Mouse (Mus musculus) CH12F3 (cell line): ENCODE data around the gene Fhit.
"Not testable (repeated sequence)": the region's sequence is repeated elsewhere in the genome, so short reads cannot be mapped to it uniquely, and the experiment has no call there.

Experiments used
- in situ Hi-C: fragments of 300-500 bp; cut with MboI; formaldehyde crosslinking; loops from 2 replicates; pipeline ENCODE4 v1.14.3; 2020; ENCODE audit warnings: low sequenced_read_pairs

Fhit gene

DNA sequence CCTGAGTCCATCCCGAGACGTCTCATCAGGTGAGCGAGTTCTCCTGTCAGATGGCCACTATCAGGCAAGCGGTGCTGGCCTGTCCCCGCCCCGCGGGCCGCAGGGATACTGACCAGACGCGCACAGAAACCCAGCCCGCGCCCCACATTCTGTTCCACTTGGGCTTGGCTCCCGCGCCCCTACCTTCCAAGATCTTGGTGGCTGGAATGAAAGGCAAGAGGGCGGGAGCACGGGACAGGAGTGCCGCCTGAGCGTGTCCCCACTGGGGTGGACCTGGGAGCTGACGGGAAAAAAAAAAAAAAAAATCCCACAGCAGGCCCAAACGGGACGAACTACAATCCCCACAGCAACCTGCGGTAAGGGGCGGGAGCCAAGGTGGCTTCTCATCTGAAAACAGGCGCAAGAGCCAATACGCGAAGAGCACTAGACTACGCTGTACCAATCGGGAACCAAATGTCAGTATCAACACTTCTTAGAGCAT lies at the start of gene Fhit:
Fhit (minus strand) TSS at position 285 of the 481 bp plus-strand sequence.
- in situ Hi-C loops = no loop called here

DNA sequence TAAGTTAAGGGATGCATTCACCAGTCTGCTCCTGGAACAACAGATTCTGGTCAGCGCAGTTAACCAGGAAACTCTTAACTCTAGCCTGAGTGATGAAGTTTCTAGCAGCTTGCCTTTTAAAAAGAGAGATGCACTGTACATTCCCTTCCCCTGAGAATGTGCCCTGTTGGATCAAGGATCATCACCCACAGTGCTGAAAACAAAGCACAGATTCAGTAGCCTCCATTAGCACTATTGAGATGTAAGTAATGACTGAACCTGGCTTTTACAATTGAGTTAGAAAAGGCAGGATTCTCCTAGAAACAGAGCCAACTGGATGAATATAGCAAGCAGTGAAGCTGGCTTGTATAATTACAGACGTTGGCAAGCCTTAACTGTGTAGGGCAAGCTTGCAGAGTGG lies 45.0 kb upstream of the Fhit start:
- in situ Hi-C loops = no loop called here

DNA sequence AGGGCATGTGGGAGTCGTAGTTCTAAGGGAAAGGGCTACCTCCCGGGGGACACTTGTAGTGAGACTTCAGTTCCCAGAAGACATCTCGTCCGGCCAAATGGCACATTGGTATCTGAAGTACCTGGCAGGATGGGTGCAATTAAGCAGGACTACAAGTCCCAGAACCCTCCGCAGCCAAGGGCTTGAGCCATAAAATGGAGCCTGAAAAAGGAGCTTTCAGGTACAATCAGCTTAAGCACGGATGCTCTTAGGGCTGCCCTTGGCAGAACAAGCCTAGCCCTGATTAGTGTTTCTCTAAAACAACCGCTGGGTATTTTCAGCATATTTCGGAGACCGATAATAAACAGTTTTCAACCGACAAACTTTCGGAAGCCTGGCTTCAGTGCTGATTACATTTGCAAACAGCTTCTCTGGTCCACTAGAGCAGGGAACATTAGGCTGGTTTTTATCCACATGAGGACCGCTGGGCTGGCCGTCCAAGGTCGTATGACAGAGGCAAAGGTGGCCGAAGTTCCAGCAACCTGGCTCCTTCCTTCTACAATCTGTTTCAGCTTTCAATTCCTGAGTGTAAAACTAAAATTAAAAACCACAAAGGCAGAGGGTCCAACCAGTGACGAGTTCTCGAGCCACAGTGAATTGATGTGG lies 907 bp downstream of the Fhit start:
- in situ Hi-C loops = no loop called here

DNA sequence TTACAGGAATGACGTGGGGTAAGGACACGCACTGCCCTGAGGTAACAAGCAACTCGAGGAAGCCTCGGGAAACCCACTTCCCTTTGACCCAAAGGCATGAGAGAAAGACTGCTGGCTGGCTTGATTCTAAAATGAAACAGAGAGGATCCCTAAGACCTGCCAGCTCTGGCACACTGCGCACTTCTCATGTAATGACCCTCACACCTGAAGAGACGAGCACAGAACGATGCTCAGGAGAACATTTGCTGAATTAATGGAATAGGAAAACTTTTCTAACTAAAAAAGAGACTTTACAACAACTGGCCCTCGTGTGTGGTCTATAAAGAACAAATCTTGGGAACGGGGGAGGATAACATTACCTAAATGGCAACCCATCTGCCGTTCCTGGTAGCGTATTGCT lies 2.2 kb downstream of the Fhit start:
- in situ Hi-C loops = no loop called here

DNA sequence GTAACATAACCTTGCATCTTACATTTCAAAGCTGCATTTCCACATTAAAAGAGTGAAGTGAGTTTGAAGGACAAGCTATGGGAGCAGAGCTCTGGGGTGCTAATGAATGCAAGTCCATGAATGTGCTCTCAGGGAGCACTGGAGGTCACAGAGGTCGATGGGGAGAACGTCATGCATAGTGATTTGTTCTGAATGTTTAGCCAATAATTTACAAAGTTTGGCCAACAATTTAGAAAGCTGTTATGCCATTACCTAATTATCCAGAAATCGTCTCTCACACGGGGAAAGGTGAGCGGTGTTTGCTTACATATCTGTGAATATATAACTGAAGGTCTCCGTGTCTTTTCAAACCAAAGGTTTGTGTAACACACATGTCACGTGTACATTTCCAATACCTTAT lies 2.8 kb downstream of the Fhit start:
- in situ Hi-C loops = no loop called here

DNA sequence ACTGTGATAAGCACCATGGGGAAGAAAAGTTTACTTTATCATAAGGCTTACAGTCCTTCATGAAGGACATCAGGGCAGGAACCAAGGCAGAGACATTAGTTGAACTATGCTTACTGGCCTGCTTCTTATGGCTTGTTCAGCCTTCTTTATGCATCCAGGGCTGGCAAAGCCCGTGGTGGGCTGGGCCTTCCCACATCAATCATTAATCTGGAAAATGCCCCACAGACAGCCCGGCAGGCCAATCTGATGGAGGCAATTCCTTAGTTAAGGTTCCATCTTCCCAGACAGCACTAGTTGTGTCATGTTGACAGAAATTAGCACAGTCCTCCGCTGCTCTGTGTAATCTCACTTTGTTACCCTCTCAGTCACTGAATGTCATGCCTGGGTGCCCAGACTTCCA lies 4.1 kb downstream of the Fhit start:
- in situ Hi-C loops = no loop called here

DNA sequence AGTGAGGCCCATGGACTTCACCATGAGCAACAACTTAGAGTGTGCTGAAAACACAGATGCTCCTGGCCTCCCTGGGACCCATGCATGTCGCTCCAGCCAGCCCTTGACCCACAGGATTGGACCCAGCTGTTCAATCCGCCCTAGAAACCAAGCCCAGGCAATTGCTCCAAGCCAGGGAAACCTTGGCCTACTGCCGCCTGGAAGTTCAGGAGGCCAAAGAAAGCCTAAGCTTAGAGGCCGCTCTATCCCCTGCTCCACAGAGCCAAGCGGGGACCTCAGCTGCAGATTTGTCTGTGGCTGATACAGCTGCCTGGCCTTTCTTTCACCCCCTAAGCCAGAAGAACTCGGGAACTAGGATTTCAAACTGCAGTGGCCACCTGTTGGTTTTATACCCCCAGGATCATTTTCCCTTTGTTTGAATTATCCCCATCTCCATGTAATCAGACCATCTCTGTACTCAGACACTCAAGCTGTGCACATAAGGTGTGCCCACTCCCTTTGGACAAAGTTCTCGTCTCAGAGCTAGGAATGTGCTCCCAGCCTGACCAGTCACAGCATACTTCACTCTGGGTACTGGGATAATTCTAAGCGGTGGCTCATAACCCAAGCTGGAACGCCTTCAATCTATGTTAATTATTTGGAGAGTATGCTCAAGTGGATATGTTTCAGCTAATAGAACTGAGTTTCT lies 10.1 kb downstream of the Fhit start:
- in situ Hi-C loops = no loop called here

DNA sequence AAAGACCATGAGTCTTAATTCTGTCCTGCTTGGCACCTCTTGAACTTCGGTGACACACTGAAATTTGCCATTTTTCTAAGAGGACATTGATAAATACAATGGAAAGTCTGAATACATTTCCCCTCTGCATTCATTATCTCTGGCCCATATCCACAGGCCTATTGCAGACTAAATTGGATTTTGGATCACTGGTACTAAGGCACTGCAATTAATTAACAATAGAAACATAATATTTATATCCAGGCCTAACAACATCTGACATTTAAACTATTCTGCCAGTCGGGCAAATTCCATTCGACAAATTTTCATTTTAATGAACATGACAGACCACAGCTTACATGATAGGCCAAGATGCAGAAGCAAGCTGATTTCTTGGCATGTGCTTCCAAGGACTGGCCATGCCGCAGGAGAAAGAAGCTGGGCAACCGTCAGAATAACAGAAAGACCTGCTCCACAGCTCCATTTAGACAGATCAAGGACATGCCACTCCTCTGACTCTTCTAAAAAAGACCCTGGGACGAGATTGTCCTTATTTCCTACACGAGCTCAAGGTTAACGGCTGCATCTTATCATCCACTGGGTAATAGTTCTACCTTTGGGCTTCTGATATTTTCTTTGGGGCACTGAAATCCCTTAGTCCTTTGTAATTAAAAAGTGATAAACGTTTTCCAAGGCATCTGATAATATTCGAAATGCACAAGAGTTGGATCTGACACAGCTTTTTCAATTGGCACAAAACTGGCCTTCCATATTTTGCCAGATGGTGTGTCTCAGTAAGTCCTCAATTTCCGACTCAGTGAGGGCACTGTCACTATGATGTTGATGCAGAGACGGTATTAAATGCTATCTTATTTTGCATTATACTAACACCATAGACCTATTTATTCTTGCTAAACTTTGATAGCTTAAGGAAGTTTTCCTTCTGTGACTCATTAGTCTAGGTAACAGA lies 27.8 kb downstream of the Fhit start:
- in situ Hi-C loops = no loop called here

DNA sequence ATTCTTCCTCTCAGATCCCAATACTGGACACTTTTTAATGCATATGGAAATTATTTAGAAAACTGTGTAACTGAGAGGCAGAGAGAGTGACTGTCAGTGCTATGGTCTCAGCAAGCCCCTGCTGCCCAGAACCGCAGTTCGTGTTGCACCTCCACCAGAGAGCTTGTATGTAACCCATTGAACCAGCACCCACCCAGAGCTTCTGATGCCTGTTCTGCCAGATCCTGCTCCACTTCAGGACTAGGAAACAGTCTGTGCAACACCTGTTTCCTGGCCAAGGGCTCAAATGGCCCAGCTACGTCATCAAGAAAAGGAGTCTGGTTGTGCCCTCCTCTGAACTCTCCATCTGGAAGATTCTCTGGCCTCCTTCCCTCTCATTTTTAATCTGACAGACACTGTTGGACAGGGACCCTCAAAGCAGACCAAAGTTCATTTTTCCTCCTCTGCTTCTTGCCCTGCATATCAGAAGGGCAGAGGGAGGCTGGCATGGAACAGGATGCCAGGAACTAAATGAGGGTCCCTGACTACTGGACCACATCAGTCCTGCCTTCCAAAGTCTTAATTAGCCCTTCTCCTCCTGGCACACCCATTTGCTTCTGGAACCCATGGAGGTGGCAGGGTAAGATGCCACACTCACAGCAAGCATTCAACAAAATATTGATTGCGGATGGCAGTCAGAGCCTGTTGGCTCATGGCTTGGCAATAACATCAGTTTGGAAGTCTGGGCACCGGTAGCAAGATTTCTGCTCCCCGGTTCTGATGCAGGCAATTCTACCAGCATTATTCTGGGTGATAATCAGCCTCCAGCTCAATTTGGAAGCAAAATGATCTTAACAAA lies 29.0 kb downstream of the Fhit start:
- in situ Hi-C loops = no loop called here

DNA sequence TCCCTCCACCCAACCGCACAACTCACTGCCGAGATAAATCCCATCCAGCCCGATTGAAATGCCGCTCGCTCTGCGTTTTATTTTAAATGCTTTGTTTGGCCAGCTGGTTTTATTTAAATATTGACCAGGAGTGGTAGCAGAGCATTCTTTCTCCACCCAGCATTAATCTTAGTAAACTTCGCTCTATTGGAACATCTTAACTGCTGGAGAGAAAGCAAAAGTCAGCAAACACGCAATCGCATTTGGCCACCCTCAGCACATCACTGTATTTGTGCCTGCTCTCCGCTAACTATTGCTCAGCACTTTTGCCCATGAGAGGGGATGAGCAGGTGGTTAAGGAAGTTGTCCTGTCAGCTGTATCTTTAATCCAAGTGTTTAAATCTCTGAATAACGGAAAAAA lies 36.7 kb downstream of the Fhit start:
- in situ Hi-C loops = no loop called here

DNA sequence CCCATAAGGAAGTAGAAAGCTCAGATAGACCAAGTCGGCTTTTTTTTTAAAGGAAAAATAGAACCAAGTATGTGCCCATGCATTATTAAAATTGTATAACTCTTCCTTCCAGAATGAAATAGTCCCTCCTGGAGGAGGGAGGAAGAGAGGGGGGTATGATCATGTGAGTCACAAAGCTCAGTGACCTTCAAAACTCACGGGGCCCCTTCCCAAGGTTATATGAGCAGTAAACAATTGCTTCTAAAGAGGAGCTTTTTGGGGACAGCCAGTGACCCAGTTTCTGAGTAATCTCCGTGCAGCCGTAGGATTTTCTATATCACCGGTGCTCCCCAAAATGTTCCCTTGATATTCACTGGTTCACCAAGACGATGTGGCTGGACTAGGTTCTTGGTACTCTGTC lies 42.8 kb downstream of the Fhit start:
- in situ Hi-C loops = no loop called here

DNA sequence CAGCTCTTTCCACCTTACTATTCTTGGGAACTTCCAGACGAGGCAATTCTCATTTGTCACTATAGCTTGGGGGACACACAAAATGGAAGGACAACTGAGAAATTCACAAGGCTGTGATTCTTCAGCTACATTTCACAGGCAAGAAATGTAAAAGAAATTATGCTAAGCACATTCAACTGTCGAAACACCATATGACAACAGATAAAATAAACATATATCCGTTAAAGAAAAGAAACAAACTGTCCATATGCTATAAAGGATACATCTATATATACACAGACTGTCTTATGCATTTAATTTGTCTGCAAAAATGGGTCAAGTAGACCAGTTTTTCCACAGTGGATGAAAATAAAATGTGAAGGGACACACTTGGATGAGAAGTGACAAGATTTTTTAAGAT lies 76.2 kb downstream of the Fhit start:
- in situ Hi-C loops = no loop called here

DNA sequence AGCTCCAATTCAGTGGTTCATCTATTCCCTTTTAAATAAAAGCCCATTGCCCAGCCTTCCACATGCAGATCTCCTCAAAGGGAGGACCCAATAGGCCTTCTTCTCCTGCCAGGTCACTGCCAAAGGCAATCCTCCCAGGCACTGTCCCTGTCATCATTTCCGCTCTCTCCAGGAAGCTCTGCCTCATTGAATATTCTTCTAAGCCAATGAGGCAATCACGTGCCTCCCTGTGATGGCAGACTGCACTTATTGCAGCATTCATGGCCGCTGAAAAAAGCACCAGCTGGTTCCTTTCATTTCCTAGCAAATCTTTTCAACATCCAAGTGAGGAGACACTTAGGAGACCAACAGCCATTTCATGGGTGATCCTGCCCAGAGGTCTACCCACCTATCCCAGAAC lies 77.9 kb downstream of the Fhit start:
- in situ Hi-C loops = no loop called here

DNA sequence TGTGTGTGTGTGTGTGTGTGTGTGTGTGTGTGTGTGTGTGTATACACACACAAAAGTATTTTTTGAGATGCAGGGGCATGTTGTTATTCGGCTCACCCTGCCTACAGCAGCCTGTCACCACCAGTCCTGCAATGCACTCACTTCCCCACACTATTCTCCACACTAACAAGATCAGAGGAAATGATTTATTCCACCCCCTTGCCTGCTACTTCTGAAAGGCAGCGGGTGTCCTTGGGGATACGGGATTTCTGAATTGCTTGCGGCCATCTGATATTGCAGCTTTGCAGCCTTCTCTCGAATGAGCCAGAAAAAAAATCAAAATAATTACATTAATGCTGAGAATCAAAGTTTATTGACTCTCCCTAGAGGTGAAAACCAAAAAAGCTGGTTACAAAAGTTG lies 78.4 kb downstream of the Fhit start:
- in situ Hi-C loops = no loop called here

DNA sequence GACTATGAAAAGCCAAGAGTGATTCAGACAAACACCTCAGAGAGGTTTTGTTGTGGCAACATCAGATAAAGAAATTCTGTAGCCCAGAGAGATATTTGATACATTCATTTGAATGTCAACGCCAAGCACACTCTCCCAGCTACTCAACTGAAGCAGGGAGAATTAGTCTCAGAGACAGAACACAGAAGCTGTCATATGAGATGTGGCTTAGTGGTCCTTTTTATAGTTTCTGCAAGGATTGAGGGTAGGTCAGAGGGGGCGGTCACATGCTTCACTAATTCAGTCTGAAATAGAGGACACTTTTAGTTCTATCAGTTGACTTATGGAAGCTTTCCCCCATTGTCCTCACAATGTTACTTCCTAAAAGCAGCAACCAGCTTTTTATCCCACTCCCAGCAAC lies 98.2 kb downstream of the Fhit start:
- in situ Hi-C loops = no loop called here

DNA sequence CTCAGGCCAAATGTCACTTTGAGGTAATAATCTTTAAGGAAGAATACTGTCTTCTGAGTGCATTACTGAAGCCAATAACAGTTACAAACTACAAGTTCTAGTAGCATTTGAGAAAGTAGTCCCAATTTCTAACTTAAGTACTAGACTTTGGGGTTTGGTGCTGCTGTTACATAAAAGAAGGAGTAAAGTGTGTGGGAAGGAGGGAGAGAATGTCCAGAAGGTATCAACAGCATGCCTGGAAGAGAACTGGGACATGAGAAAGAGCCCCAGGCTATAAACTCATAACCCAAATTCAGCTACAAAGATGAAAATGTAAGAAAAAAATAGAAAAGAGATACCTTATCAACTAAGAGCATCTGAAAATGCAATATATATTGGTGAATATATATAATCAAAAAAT lies 101.6 kb downstream of the Fhit start:
- in situ Hi-C loops = no loop called here

DNA sequence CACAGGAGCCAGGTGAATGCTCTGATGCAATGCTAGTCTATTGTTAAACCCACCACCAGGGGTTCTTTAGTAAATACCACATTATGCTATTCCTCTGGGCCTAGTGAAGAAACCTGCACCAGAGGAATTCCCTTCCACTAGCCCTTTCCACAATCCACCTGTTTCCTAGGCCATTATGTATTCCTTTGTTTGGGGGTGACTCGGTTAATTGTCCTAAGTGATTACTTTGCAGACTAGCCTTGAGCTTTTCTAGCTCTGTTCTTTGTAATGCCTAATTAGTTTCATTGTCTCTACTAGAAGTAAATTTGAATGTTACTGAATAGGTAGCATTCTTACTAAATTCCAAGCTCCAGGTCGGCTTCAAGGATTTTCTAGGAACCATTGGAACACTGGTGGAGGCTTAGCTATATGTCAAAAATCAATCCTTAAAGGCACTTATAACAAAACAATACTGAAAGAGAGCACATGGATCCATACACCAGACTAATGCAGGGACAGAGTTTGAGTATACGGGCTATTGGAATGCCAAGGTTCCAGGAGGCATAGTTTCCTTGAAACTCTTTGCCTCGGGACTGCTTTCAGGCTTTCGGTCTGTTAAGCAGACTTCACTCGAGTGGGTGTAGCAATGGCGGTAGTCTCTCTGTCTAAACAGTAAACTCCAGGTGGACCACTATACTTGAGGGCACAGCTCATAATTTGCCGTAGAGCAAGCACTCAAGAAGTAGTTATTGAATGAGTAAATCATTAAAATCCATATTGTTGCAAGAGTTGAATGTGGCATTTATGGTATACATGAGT lies 122.1 kb downstream of the Fhit start:
- in situ Hi-C loops = not testable (repeated sequence)

DNA sequence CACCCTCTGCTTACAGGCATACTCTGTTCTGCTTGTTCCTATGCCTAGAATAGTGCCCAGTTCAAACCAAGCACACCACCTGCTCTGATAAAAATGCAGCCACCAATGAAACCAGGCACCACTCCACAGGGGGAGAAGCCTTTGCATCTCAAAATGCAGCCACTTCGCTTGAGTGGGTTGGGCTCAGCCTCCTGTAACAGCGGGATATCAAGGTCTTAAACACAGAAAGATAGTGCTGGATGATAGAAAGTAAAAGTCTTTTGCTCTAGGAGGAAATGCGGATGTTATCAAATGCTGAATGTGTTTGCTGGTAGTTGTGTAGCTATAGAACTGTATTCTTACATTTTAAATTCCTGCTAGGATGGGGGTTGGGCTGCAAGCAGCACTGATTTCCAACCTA lies 140.4 kb downstream of the Fhit start:
- in situ Hi-C loops = no loop called here

DNA sequence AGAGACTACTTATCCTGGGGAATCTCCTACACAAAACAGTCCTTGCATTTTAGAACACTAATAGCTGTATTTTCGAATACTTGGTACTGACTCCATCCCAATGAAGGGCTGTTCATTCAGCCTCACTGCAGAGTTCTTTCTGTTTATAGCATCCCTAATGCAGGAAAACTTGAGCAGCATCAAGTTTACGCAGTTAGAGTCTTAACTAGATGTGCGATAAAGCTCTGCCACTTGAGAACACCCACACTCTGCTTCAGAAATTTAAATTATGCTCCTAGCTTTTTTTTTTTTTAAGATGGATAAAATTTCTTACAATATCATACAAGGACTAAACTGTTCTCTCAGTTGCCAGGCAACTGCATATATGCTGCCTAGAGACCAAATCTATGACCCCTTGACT lies 183.2 kb downstream of the Fhit start:
- in situ Hi-C loops = no loop called here

DNA sequence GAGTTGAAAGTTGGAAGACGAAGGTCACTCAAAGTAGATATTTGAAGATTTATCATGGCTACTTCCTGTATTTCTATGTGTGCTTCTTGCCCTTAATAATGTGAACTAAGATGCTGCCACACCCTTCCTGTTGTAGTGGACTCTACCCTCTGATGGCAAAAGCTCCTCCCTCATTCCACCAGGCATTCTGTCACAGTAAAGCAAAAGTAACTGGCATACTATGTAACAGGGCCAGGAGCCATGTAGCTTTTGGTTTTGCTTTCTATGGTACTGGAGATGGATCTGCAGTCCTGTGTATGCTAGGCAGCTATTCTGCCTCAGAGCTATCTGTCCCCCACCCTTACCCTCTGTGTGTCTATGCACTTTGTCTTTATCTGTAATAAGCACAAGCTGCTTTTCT lies 220.2 kb downstream of the Fhit start:
- in situ Hi-C loops = no loop called here
